Mouse (Mus musculus): ENCODE measurements at regions not wholly inside any gene's neighbourhood (a gene's known extent, or its start where the extent isn't known, plus 50 kb on each side); places are given as distances from the start of the nearest gene placed in this dataset.
A peak's percentile ranks its signal among the peaks of the same experiment; 100 is the strongest.
"Not testable (repeated sequence)": the region's sequence is repeated elsewhere in the genome, so short reads cannot be mapped to it uniquely, and the experiment has no call there.

GRCm38 (mm10) chrY:4150031-4150430 lies 378.6 kb downstream of the Gm3376 start:
- peak; percentile 55 for DNase-seq (ENCODE audit: low spot score)
- WGBS, result 82% methylated on average over 7 of the region's 9 CpGs
- not testable (repeated sequence) for H3K36me3 ChIP-seq (replicated peaks; ENCODE audit: control insufficient read depth, insufficient read depth, low read depth, low read length); H3K9ac ChIP-seq (replicated peaks; ENCODE audit: low read length); H3K4me2 ChIP-seq (ENCODE audit: low read depth, low read length); H3K4me3 ChIP-seq (ENCODE audit: low read depth, low read length); ATAC-seq (replicated peaks; ENCODE audit: insufficient number of reproducible peaks, low FRiP score, low TSS enrichment, low read depth); H3K27ac ChIP-seq (replicated peaks; ENCODE audit: low read depth, low read length); H3K4me1 ChIP-seq (ENCODE audit: control insufficient read depth, insufficient read depth, low read length); H3K27me3 ChIP-seq (ENCODE audit: control insufficient read depth, insufficient read depth, low read length); H3K9me3 ChIP-seq (replicated peaks; ENCODE audit: control insufficient read depth, low read length)

- H3K27ac ChIP-seq (replicated peaks; ENCODE audit: low read depth, low read length); ATAC-seq (replicated peaks; ENCODE audit: insufficient number of reproducible peaks, low FRiP score, low TSS enrichment, low read depth); DNase-seq (ENCODE audit: low spot score); H3K36me3 ChIP-seq (replicated peaks; ENCODE audit: control insufficient read depth, insufficient read depth, low read depth, low read length); H3K27me3 ChIP-seq (ENCODE audit: control insufficient read depth, insufficient read depth, low read length); H3K4me1 ChIP-seq (ENCODE audit: control insufficient read depth, insufficient read depth, low read length); H3K9me3 ChIP-seq (replicated peaks; ENCODE audit: control insufficient read depth, low read length); H3K9ac ChIP-seq (replicated peaks; ENCODE audit: low read length); H3K4me3 ChIP-seq (ENCODE audit: low read depth, low read length); H3K4me2 ChIP-seq (ENCODE audit: low read depth, low read length): not testable (repeated sequence)
- 94% methylated on average over 7 of the region's 7 CpGs for WGBS
These were observed 379.2 kb downstream of the Gm3376 start for GRCm38 (mm10) chrY:4150681-4151080.

DNA sequence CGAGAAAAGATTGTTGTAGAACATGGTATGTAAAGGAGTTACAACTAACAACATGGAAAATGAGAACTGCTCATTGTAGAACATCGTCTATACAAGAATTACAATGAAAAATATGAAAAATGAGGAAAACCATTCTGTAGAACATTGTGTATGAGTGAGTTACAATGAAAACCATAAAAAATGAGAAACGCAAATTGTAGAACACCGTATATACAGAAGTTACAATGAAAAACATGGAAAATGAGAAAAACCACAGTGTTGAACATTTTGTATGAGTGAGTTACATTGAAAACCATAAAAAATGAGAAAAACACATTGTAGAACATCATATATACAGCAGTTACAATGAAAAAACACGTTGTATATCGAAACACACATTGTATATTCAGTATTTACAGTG lies 381.5 kb downstream of the Gm3376 start:
- H3K36me3 ChIP-seq (replicated peaks; ENCODE audit: control insufficient read depth, insufficient read depth, low read depth, low read length); DNase-seq (ENCODE audit: low spot score); H3K4me1 ChIP-seq (ENCODE audit: control insufficient read depth, insufficient read depth, low read length); H3K4me3 ChIP-seq (ENCODE audit: low read depth, low read length); ATAC-seq (replicated peaks; ENCODE audit: insufficient number of reproducible peaks, low FRiP score, low TSS enrichment, low read depth); H3K9me3 ChIP-seq (replicated peaks; ENCODE audit: control insufficient read depth, low read length); H3K27me3 ChIP-seq (ENCODE audit: control insufficient read depth, insufficient read depth, low read length); H3K4me2 ChIP-seq (ENCODE audit: low read depth, low read length); H3K9ac ChIP-seq (replicated peaks; ENCODE audit: low read length); H3K27ac ChIP-seq (replicated peaks; ENCODE audit: low read depth, low read length): not testable (repeated sequence)
- WGBS, result 82% methylated on average over 6 of the region's 6 CpGs

DNA sequence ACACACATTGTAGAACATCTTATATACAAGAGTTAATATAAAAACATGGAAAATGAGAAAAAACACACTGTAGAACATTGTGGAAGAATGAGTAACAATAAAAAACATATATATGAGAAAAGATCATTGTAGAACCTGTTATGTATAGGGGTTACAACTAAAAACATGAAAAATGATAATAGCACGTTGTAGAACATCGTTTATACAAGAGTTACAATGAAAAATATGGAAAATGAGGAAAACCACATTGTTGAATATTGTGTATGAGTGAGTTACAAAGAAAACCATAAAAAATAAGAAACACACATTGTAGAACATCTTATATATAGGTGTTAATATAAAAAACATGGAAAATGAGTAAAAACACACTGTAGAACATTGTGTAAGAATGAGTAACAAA lies 388.9 kb downstream of the Gm3376 start:
- 81% methylated on average over 2 of the region's 2 CpGs for WGBS
- no peaks in the 10 kb centered on the region for H3K9me3 ChIP-seq (replicated peaks; ENCODE audit: control insufficient read depth, low read length)
- DNase-seq (ENCODE audit: low spot score) (no peak), ATAC-seq (replicated peaks; ENCODE audit: insufficient number of reproducible peaks, low FRiP score, low TSS enrichment, low read depth) (no peak)
- H3K36me3 ChIP-seq (replicated peaks; ENCODE audit: control insufficient read depth, insufficient read depth, low read depth, low read length), result no peaks in the 10 kb centered on the region
- H3K9ac ChIP-seq (replicated peaks; ENCODE audit: low read length), result no peak overlapping the region
- no peak overlapping the region for H3K4me3 ChIP-seq (ENCODE audit: low read depth, low read length)
- no peaks in the 10 kb centered on the region for H3K4me1 ChIP-seq (ENCODE audit: control insufficient read depth, insufficient read depth, low read length)
- no peak overlapping the region for H3K4me2 ChIP-seq (ENCODE audit: low read depth, low read length)
- no peak overlapping the region for H3K27ac ChIP-seq (replicated peaks; ENCODE audit: low read depth, low read length)
- no peaks in the 10 kb centered on the region for H3K27me3 ChIP-seq (ENCODE audit: control insufficient read depth, insufficient read depth, low read length)
